Mouse (Mus musculus) thymus, adult 2 months (tissue): ENCODE measurements around the gene Eps8l3.

Experiments
- CTCF ChIP-seq: fragments of 200-500 bp; IDR thresholded peaks from 2 replicates; pipeline ENCODE4 v1.5.1; 2012; ENCODE audit warnings: mild to moderate bottlenecking, control low read depth, low read length, moderate library complexity, borderline replicate concordance; ENCODE audit not compliant: control insufficient read depth, poor library complexity, insufficient read depth; ENCODE audit errors: extremely low read depth
- POLR2A ChIP-seq: fragments of 200-500 bp; IDR thresholded peaks from 2 replicates; pipeline ENCODE4 v1.6.1; 2012; ENCODE audit warnings: mild to moderate bottlenecking, low read length, control low read depth, moderate library complexity; ENCODE audit not compliant: control insufficient read depth, poor library complexity, insufficient read depth; ENCODE audit errors: extremely low read depth

DNA sequence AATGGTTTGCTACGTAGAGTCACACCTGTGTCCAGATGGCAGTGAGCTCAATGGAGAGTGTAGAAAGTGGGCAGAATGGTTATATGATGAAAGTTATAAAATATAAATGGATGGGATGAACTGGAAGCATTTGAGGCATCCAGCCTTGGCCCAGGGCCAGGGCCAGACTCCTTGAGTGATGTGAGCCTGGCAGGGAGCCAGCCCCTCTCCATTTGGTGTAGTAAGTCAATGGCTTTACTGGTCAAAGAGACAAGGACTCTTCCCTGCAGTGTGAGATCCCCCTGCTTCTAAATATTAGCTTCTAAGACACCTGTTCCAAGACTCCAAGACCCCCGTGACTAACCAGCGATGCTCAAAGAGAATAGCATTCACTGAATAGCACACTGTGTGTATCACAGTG lies 33.0 kb upstream of the Eps8l3 start:
- TF ChIP-seq CTCF = no peak
- TF ChIP-seq POLR2A = no peak
